Mouse (Mus musculus): ENCODE data around the gene Fam229a. TPM values are rescaled to one million over a fixed set of nuclear protein-coding genes. Genes with fewer than 3 reads are reported as not detected.
"Not testable (repeated sequence)": the region's sequence is repeated elsewhere in the genome, so short reads cannot be mapped to it uniquely, and the experiment has no call there.

Fam229a gene
- total RNA-seq, 2 experiments from 2014 or later: not detected

DNA sequence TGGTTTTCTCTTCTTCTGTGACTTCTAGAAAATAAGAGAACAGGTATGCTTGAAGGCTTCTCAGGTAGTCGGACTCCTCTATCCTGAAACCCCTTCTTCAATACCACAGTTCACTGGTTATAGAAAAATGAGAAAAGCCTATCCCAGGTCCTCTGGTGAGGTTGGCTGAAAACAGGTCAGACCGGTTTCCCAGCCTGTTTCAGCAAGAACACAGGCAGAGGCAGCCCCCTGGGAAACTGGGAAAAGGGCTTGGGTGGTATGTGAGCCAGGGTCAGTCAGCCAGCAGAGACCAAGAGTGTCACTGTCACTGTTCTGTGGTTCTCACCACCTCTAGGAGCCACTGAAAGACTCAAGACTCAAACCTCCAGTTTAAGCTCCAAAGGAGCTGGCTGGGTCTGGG, 25.9 kb downstream of the Fam229a start:
- ATAC-seq (ENCODE audit: poor library complexity, severe bottlenecking): no peak

DNA sequence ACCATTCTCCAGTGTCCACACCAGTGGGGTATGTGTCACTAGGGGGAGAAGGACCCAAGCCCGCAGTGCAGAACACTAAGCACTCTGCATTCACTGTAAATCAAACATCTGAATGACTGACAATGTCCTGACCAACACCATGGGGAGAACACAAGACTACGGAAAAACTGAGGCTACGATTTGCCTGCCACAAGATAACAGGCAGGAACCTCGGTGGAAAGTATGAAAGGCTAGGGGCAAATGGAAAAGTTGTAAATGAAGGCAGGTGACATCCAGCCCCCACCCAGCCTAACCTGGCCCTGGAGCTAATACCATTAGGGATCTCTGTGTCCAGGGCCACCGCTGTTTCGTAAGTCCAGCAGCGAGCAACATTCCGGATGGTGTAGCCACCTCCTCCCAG, 27.5 kb downstream of the Fam229a start:
- ATAC-seq (ENCODE audit: poor library complexity, severe bottlenecking): no peak

DNA sequence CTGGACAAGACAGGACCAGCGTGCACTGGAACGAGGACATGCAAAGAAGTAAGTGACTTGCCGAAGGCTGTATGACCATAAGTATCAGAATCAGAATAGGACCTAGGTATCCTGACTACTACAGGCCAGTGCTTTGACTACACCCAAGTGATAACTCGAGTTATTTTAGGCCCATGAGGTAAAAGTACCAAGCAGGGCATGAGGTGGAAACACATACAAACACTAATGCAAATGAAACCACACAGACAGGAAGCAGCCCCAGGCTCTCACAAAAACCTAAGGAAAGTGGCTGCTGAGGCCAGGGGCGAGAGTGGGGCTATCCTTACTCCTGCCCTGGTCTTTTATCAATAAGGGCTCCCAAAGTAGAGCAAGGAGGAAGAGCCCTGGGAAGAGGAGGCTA, 34.3 kb downstream of the Fam229a start:
- ATAC-seq (ENCODE audit: poor library complexity, severe bottlenecking): no peak

DNA sequence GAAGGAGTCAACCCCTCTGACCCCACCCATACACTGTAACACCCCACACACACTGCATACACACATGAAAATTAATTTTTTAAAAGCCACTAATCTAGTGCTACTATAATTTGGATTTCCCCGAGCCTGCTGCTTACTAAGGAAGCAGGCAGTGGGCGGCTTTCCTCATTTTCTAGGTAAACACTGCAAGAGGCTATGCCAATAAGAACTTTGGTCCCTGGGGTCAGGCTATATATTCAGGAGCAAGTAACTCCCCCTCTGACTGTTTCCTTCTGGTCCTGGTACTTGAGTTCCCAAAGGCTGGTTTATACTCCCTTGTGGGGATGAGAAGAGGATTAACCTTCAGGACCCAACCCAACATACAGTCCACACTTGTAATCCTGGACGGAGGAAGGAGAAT, 34.9 kb downstream of the Fam229a start:
- ATAC-seq (ENCODE audit: poor library complexity, severe bottlenecking): no peak

DNA sequence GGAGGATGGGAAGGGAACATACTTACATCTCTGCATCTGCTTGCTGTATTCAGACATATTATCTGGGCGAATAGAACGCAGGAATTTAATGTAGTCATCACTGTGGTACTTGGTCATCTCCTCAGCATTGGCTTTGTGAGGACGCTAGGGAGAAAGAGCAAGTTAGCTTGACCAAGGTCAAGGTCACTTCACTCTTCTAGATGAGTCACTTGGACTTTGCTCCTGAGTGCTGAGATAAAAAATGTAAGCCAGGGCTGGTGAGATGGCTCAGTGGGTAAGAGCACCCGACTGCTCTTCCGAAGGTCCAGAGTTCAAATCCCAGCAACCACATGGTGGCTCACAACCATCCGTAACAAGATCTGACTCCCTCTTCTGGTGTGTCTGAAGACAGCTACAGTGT, 37.9 kb downstream of the Fam229a start:
- ATAC-seq (ENCODE audit: poor library complexity, severe bottlenecking): not testable (repeated sequence)

DNA sequence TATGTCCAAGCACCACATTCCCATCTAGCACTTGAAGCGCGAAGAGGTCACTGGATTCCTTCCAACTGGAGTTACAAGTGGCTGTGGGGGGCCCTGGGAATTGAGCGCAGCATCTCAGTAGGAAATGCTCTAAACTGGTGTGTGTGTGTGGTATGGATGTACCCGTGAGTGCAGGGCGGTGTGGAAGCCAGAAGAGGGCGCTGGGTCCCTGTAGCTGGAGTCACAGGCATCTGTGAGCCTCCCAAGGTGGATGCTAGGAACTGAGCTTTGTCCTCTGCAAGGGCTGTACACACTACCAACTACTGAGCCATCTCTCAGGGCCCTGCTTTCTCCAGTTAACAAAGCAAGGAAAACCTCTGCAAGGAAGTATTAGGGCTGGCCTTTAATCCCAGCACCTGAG, 49.0 kb downstream of the Fam229a start:
- ATAC-seq (ENCODE audit: poor library complexity, severe bottlenecking): no peak

Other genes starting within 250 kb of the Fam229a start
- not detected in 2 replicates for gene C77080, start 229.8 kb upstream of the Fam229a start, total RNA-seq (2015)
- gene C77080, start 229.8 kb upstream of the Fam229a start, total RNA-seq (2017): not detected in 2 replicates
- not detected in 2 replicates for gene Sync, start 203.6 kb upstream of the Fam229a start, total RNA-seq (2015)
- gene Sync, start 203.6 kb upstream of the Fam229a start, total RNA-seq (2017): 1.3 TPM in 1 of 2 replicates, not detected in the other
- gene Rbbp4, start 155.8 kb upstream of the Fam229a start, total RNA-seq (2015): 174 and 182 TPM in 2 replicates
- gene Rbbp4, start 155.8 kb upstream of the Fam229a start, total RNA-seq (2017): 86.5 and 88.9 TPM in 2 replicates
- gene Zbtb8os, start 155.5 kb upstream of the Fam229a start, total RNA-seq (2015): 60.9 and 69.8 TPM in 2 replicates
- gene Zbtb8os, start 155.5 kb upstream of the Fam229a start, total RNA-seq (2017): 79.7 and 84.8 TPM in 2 replicates
- 3.0 and 3.3 TPM in 2 replicates for gene Zbtb8a, start 113.1 kb upstream of the Fam229a start, total RNA-seq (2015)
- 9.3 and 9.4 TPM in 2 replicates for gene Zbtb8a, start 113.1 kb upstream of the Fam229a start, total RNA-seq (2017)
- not detected in 2 replicates for gene Zbtb8b, start 50.3 kb upstream of the Fam229a start, total RNA-seq (2015)
- gene Zbtb8b, start 50.3 kb upstream of the Fam229a start, total RNA-seq (2017): not detected in 2 replicates
- gene Bsdc1, start 29.6 kb upstream of the Fam229a start, total RNA-seq (2015): 24.3 and 24.9 TPM in 2 replicates
- 28.5 and 35.8 TPM in 2 replicates for gene Bsdc1, start 29.6 kb upstream of the Fam229a start, total RNA-seq (2017)
- gene Tssk3, start 168 bp upstream of the Fam229a start, total RNA-seq (2015): not detected in 2 replicates
- gene Tssk3, start 168 bp upstream of the Fam229a start, total RNA-seq (2017): not detected in 2 replicates
- gene Marcksl1, start 22.4 kb downstream of the Fam229a start, total RNA-seq (2015): 28.5 and 32.6 TPM in 2 replicates
- gene Marcksl1, start 22.4 kb downstream of the Fam229a start, total RNA-seq (2017): 25.4 and 29.3 TPM in 2 replicates
- gene Hdac1, start 51.5 kb downstream of the Fam229a start, total RNA-seq (2015): 94.1 and 98.6 TPM in 2 replicates
- 68.6 and 75.0 TPM in 2 replicates for gene Hdac1, start 51.5 kb downstream of the Fam229a start, total RNA-seq (2017)
- gene Lck, start 82.5 kb downstream of the Fam229a start, total RNA-seq (2015): 5.6 and 8.2 TPM in 2 replicates
- gene Lck, start 82.5 kb downstream of the Fam229a start, total RNA-seq (2017): 6.0 and 6.9 TPM in 2 replicates
- gene Fam167b, start 87.4 kb downstream of the Fam229a start, total RNA-seq (2015): not detected in 2 replicates
- gene Fam167b, start 87.4 kb downstream of the Fam229a start, total RNA-seq (2017): not detected in 2 replicates
- gene Eif3i, start 109.5 kb downstream of the Fam229a start, total RNA-seq (2015): 186 and 204 TPM in 2 replicates
- gene Eif3i, start 109.5 kb downstream of the Fam229a start, total RNA-seq (2017): 140 and 156 TPM in 2 replicates
- 104 and 120 TPM in 2 replicates for gene Tmem234, start 109.5 kb downstream of the Fam229a start, total RNA-seq (2015)
- 126 and 128 TPM in 2 replicates for gene Tmem234, start 109.5 kb downstream of the Fam229a start, total RNA-seq (2017)
- gene Dcdc2b, start 123.1 kb downstream of the Fam229a start, total RNA-seq (2015): 1.0 and 3.5 TPM in 2 replicates
- not detected in 2 replicates for gene Dcdc2b, start 123.1 kb downstream of the Fam229a start, total RNA-seq (2017)
- 14.3 and 16.6 TPM in 2 replicates for gene Iqcc, start 127.9 kb downstream of the Fam229a start, total RNA-seq (2015)
- gene Iqcc, start 127.9 kb downstream of the Fam229a start, total RNA-seq (2017): 6.4 and 7.4 TPM in 2 replicates
- gene Ccdc28b, start 132.8 kb downstream of the Fam229a start, total RNA-seq (2015): 49.7 and 68.6 TPM in 2 replicates
- 77.2 and 89.0 TPM in 2 replicates for gene Ccdc28b, start 132.8 kb downstream of the Fam229a start, total RNA-seq (2017)
- 14.6 and 16.3 TPM in 2 replicates for gene Txlna, start 149.9 kb downstream of the Fam229a start, total RNA-seq (2015)
- 55.8 and 68.1 TPM in 2 replicates for gene Txlna, start 149.9 kb downstream of the Fam229a start, total RNA-seq (2017)
- gene Kpna6, start 181.6 kb downstream of the Fam229a start, total RNA-seq (2015): 17.4 and 25.4 TPM in 2 replicates
- 20.7 and 21.6 TPM in 2 replicates for gene Kpna6, start 181.6 kb downstream of the Fam229a start, total RNA-seq (2017)
- 11.3 and 20.2 TPM in 2 replicates for gene Tmem39b, start 205.6 kb downstream of the Fam229a start, total RNA-seq (2015)
- 2.6 and 10.9 TPM in 2 replicates for gene Tmem39b, start 205.6 kb downstream of the Fam229a start, total RNA-seq (2017)

Measured in megakaryocyte, adult 5-6 weeks (primary cell).